Mouse (Mus musculus) ES-Bruce4 (cell line): ENCODE measurements at regions not wholly inside any gene's neighbourhood (a gene's known extent, or its start where the extent isn't known, plus 50 kb on each side); places are given as distances from the start of the nearest gene placed in this dataset.
"Not testable (repeated sequence)": the region's sequence is repeated elsewhere in the genome, so short reads cannot be mapped to it uniquely, and the experiment has no call there.

Experiments used
- H3K27ac ChIP-seq: 2 replicates; pipeline ENCODE4 v1.5.1; 2012; ENCODE audit warnings: low read length, inconsistent platforms; ENCODE audit not compliant: insufficient read depth
- H3K27me3 ChIP-seq: 2 replicates; pipeline ENCODE4 v1.6.1; 2012; ENCODE audit warnings: mild to moderate bottlenecking, low read length, inconsistent platforms; ENCODE audit not compliant: control insufficient read depth, poor library complexity, insufficient read depth, severe bottlenecking
- H3K36me3 ChIP-seq: 2 replicates; pipeline ENCODE4 v1.6.1; 2012; ENCODE audit warnings: inconsistent platforms, mild to moderate bottlenecking, low read length, moderate library complexity; ENCODE audit not compliant: control insufficient read depth, poor library complexity, insufficient read depth, severe bottlenecking
- H3K4me1 ChIP-seq: one replicate; pipeline ENCODE4 v1.8.1; 2011; ENCODE audit warnings: low read length; ENCODE audit not compliant: control insufficient read depth, insufficient read depth
- H3K4me3 ChIP-seq: 2 replicates; pipeline ENCODE4 v1.5.1; 2011; ENCODE audit warnings: low read depth, mild to moderate bottlenecking, low read length
- H3K9ac ChIP-seq: 2 replicates; pipeline ENCODE4 v1.6.1; 2012; ENCODE audit warnings: low read depth, mild to moderate bottlenecking, inconsistent platforms; ENCODE audit not compliant: poor library complexity, severe bottlenecking
- H3K9me3 ChIP-seq: replicated peaks from 2 replicates; pipeline ENCODE4 v1.6.1; 2012; ENCODE audit warnings: mild to moderate bottlenecking, low read length, inconsistent platforms; ENCODE audit not compliant: control insufficient read depth, poor library complexity, insufficient read depth, severe bottlenecking
- CTCF ChIP-seq: IDR thresholded peaks from one replicate; pipeline ENCODE4 v1.8.1; 2011; ENCODE audit warnings: low read depth, low read length
- EP300 ChIP-seq: IDR thresholded peaks from 2 replicates; pipeline ENCODE4 v1.6.1; 2011; ENCODE audit warnings: low read depth, low read length; ENCODE audit not compliant: insufficient read depth
- POLR2A ChIP-seq: IDR thresholded peaks from one replicate; pipeline ENCODE4 v1.8.1; 2011; ENCODE audit warnings: low read length; ENCODE audit not compliant: insufficient read depth

DNA sequence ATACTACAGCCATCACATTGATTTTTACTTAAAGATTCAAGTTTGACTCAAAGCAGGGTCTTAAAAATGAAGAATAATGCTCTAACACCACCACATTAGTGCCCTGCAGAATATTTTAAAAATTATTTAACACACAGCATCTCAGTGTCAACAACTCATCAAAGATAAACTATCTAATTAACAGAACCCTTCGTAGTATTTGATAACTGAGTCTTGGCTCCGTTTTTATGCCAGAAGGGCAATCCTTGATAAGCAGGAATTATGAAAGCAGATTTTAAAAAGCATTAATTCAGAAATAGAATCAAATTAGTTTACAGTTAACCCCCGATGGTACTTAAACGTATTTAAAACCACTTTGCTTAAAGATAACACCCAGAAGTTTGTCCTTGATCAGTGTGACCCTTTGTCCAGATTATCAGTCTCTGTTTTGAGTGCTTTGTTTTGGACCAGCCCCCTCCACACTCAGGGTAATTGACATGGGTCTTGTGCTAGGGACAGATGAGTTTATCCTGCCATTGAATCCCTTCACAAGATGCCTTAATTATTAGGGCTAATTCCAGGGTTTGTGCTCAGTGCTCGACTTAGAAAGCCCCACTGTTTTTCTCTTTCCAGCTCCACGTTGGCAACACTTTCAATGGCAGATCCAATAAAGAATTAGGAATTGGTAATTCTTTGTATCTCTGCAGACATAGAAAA is 69.4 kb upstream of the Dph6 start:
- Histone ChIP-seq H3K27ac (no peak overlapping the region), H3K4me1 (no peaks in the 10 kb centered on the region), H3K4me3 (no peak overlapping the region), H3K9ac (no peak overlapping the region), H3K9me3 (no peaks in the 10 kb centered on the region), H3K27me3 (no peaks in the 10 kb centered on the region), H3K36me3 (no peaks in the 10 kb centered on the region)
- TF ChIP-seq EP300 (no peak), POLR2A (no peak), CTCF (no peak)

DNA sequence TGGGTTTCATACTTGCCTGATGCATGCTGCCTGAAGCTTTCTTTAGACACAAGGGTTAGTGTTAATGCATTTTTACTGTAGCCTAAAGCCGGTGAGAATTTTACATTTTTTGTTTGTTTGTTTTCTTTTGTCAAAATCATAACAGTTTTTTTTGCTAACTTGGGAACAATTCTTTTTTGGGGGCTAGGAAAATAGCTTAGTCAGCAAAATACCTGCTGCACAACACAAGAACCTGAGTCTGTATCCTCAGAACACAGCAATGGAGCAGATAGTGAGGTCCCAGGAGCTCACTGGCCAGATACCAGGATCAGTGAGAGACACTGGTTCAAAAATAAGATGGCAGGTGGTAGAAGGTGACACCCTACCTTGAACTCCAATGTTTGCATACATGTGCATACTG is 72.4 kb upstream of the Dph6 start:
- no peaks in the 10 kb centered on the region for H3K9me3 ChIP-seq
- no peaks in the 10 kb centered on the region for H3K4me1 ChIP-seq
- TF ChIP-seq POLR2A (no peak), EP300 (no peak), CTCF (no peak)
- no peaks in the 10 kb centered on the region for H3K27me3 ChIP-seq
- H3K9ac ChIP-seq, result no peak overlapping the region
- H3K4me3 ChIP-seq, result no peak overlapping the region
- H3K27ac ChIP-seq, result no peak overlapping the region
- H3K36me3 ChIP-seq, result no peaks in the 10 kb centered on the region

DNA sequence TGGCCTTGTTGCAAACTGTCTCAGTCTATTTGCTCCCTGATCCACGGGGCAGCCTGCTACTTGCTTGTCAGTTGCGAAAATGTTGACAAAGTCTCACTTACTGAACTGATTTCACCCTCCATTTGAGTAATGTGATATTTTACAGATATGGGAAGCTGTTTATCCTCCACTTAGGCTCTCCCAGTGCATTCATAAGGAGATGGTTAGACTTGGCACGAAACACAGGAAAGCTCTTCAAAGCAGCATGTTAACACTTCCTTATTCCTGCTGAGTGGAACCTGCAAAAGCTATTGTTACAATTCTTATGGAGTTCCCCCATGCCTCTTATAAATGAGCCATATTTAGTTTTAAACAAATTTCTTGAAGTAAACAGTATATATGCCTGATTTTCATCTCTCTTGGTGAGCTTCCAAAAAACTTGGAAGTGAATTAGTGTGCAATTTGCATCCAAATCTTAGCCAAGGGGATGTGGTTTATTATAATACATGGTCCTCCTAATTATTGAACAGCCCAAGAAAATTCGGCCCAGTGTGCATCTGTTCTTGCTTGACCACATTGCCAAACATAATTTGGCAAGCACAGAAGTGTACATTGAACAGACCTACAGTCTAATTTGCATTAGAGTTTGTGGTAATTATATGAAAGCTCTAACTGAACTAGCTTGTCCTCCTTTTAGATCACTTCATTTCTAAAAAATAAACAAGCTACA is 80.3 kb upstream of the Dph6 start:
- H3K4me3 ChIP-seq, result no peak overlapping the region
- no peak overlapping the region for H3K9ac ChIP-seq
- no peaks in the 10 kb centered on the region for H3K9me3 ChIP-seq
- no peaks in the 10 kb centered on the region for H3K36me3 ChIP-seq
- no peak for TF ChIP-seq EP300
- no peak for TF ChIP-seq POLR2A
- no peak for TF ChIP-seq CTCF
- H3K4me1 ChIP-seq, result no peaks in the 10 kb centered on the region
- H3K27me3 ChIP-seq, result no peaks in the 10 kb centered on the region
- no peak overlapping the region for H3K27ac ChIP-seq

DNA sequence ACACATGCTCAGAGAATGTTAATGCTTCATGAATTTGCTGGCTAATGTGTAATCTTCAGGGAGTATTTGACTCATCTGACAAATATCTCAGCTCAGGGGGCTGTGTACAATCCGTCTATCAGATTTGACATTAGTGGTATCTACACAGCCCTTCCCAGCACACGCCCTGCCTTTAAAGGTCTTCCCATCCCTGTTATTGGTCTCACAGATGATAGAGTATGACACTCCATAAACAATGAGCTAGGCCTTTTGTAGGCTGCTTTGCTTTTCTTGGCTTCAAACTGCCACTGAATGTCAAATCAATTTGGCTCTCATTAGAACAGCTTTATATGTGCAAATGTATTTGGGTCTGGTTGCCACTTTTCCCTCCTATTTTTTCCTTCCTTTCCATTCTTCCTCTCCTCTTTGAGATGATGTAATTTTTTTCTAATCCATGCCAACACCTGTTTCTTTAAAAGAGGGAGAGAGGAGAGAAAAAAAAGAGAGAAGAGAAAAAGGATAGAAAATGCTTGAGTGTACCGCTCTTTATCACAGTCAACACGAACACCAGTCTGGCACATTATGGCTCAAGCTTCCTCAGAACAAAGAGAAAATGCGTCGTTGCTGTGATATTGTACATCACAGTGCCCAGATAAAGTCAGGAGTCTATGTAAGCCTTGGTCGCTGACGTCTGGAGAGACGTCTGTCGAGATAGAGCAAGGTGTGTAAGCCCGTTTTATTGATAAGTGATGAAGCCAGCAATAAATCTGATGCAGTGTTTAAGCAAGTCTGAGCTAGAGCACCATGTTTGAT is 84.9 kb upstream of the Dph6 start:
- H3K36me3 ChIP-seq, result no peaks in the 10 kb centered on the region
- TF ChIP-seq POLR2A, result no peak
- no peak for TF ChIP-seq EP300
- TF ChIP-seq CTCF, result no peak

DNA sequence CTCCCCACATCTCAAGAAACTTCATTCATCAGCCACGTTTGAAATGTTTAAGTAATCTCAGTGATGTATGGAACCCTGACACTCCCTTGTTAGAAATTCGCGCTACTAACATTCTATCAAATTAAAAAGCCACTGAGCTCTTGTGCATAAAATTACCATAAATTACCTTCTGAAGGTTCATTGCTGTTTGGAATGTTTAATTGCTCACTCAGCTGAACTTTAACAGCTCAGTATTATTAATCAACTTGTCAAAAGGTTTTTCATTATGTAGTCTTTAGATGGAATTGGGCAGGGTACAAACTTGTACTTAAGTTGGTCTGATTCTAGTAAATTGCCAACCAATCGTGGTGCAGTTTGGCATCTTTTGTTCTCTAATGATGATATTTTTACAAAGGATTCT is 108.5 kb upstream of the Dph6 start:
- TF ChIP-seq CTCF (no peak), EP300 (no peak), POLR2A (no peak)
- H3K9ac ChIP-seq, result no peak overlapping the region
- no peak overlapping the region for H3K4me3 ChIP-seq
- H3K9me3 ChIP-seq, result no peaks in the 10 kb centered on the region
- H3K4me1 ChIP-seq, result no peaks in the 10 kb centered on the region
- H3K27me3 ChIP-seq, result no peaks in the 10 kb centered on the region
- no peaks in the 10 kb centered on the region for H3K36me3 ChIP-seq
- H3K27ac ChIP-seq, result no peak overlapping the region

More for the DNA sequence above, 84.9 kb upstream of the Dph6 start:
- Histone ChIP-seq H3K9ac (no peak overlapping the region), H3K27me3 (no peaks in the 10 kb centered on the region), H3K4me3 (no peak overlapping the region), H3K4me1 (no peaks in the 10 kb centered on the region), H3K9me3 (no peaks in the 10 kb centered on the region), H3K27ac (no peak overlapping the region)

DNA sequence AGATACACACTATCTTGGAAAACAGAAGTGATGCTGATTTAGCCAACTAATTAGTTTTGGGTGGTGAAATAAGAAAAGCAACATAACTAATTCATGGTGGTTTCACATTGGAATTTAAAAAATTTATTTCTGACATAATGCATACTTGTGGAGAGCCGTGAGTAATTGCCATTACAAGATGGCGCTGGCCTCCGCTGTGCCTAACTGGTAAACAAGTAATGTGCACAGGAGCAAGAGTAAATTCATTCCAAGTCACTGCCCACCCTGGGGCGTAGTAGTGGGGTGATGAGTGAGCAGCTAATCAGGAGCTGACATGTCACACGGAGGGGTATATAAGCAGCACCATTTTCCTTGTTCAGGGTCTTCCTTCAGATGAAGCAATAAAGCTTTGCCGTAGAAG is 119.0 kb upstream of the Dph6 start:
- not testable (repeated sequence) for H3K9ac ChIP-seq, H3K4me1 ChIP-seq, H3K27ac ChIP-seq, H3K27me3 ChIP-seq, H3K4me3 ChIP-seq, H3K9me3 ChIP-seq, H3K36me3 ChIP-seq
